Mouse (Mus musculus) liver, adult 2 months (tissue): ENCODE data around the gene Tet1. TPM values are rescaled to one million over a fixed set of nuclear protein-coding genes. Genes with fewer than 3 reads are reported as not detected.

Source experiments
- DNase-seq: peaks from one replicate; pipeline ENCODE4 v3.0.0-alpha.2; 2011; ENCODE audit warnings: low read depth, low spot score; ENCODE audit errors: extremely low read depth
- H3K27ac ChIP-seq: fragments of 200-500 bp; replicated peaks from 2 replicates; pipeline ENCODE4 v1.5.1; 2012; ENCODE audit warnings: low read depth, mild to moderate bottlenecking, control low read depth, inconsistent platforms, low read length; ENCODE audit not compliant: insufficient read depth
- H3K27me3 ChIP-seq: fragments of 200-500 bp; 2 replicates; pipeline ENCODE4 v1.6.1; 2012; ENCODE audit warnings: mild to moderate bottlenecking, moderate library complexity, low read length, inconsistent platforms; ENCODE audit not compliant: control insufficient read depth, insufficient read depth
- H3K36me3 ChIP-seq: fragments of 200-500 bp; 2 replicates; pipeline ENCODE4 v1.6.1; 2012; ENCODE audit warnings: low read length, inconsistent platforms; ENCODE audit not compliant: control insufficient read depth, insufficient read depth
- H3K4me1 ChIP-seq: fragments of 200-500 bp; 2 replicates; pipeline ENCODE4 v1.6.1; 2011; ENCODE audit warnings: low read length; ENCODE audit not compliant: control insufficient read depth, insufficient read depth
- H3K4me3 ChIP-seq: fragments of 200-500 bp; 2 replicates; pipeline ENCODE4 v1.5.1; 2011; ENCODE audit warnings: low read depth, mild to moderate bottlenecking, control low read depth, low read length, moderate library complexity; ENCODE audit not compliant: insufficient read depth
- H3K79me2 ChIP-seq: fragments of 200-500 bp; 2 replicates; pipeline ENCODE4 v1.6.1; 2012; ENCODE audit warnings: inconsistent platforms, mild to moderate bottlenecking, low read length, moderate library complexity; ENCODE audit not compliant: control insufficient read depth, insufficient read depth
- H3K9ac ChIP-seq: fragments of 200-500 bp; 2 replicates; pipeline ENCODE4 v1.6.1; 2012; ENCODE audit warnings: low read depth, mild to moderate bottlenecking, control low read depth, inconsistent platforms, low read length
- CTCF ChIP-seq: fragments of 200-500 bp; IDR thresholded peaks from 2 replicates; pipeline ENCODE4 v1.5.1; 2011; ENCODE audit warnings: low read depth, low read length, control low read depth
- POLR2A ChIP-seq: fragments of 200-500 bp; IDR thresholded peaks from 2 replicates; pipeline ENCODE4 v1.6.1; 2011; ENCODE audit warnings: low read length, control low read depth; ENCODE audit not compliant: insufficient read depth; ENCODE audit errors: extremely low read depth
- WGBS: fragments of 180-500 bp; shearing (Covaris S2); methylation state at CpG from one replicate; pipeline ENCODE4 v1.1.7; 2018; 5-methylcytosine and 5-hydroxymethylcytosine counted together
- polyA plus RNA-seq: library from polyadenylated mRNA; depleted of rRNA; stranded (reverse); fragments of >200 nt; gene quantifications from 2 replicates; pipeline ENCODE4 v1.2.3, GENCODE M21; 2012
- total RNA-seq: library from RNA; depleted of rRNA; stranded (reverse); fragments of >200 nt; gene quantifications from 2 replicates; pipeline ENCODE4 v1.2.3, GENCODE M21; 2014

Tet1 gene
- total and polyA plus RNA-seq, 2 experiments, result 0.05 to 0.18 TPM

DNA sequence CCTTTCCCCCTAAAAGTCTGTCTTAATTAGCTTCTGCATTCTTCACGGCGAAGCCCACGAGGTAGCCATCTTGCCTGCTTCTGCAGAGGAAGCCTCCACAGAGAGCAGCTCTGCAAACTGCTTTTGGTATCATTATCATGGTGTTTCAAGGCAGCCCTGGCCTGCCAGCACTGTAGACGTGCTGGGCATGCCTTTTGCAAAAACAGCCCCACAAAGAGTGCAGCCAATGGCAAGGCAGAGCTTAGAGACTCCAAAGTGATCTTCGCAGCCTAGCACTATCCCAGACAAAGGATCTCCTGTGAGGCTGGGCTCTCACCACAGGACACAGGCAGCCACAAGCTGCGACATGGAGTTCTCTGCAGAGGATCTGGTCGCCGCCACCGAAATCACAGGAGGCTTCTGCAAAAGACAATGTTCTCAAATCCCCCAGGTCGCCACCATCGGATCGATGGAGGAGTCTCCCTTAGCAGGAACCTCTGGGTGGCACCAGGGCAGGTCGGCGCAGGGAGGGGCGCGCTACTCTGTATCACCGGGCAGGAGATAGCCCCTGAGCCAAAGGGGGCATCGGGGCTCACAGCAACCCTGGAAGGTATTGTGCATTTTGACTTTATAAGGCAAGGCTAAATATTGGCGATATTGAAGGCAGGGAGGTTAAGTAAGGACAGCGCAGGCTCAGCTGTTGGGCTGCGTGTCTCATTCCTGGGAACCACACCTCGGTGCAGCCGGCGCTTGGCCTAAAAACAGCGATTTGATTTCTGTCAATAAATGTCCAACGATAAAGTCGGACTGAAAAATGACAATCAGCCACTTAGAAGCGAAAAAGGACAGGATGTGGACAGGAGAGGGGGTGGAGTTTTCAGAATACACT lies 43.4 kb downstream of the Tet1 start:
- no peaks in the 10 kb centered on the region for H3K79me2 ChIP-seq
- DNase-seq, result no peak
- H3K27me3 ChIP-seq, result no peaks in the 10 kb centered on the region
- 0 out of 2 replicates have a peak, but pooled peaks cover 2% of the 10 kb centered on the region for H3K4me1 ChIP-seq
- H3K4me3 ChIP-seq, result peak overlapping the region; percentile 52
- no peaks in the 10 kb centered on the region for H3K36me3 ChIP-seq
- no peak overlapping the region for H3K27ac ChIP-seq
- TF ChIP-seq POLR2A (no peak), CTCF (no peak)
- WGBS, result 4% methylated on average over 28 of the region's 28 CpGs
- H3K9ac ChIP-seq, result peak overlapping the region; percentile 33

DNA sequence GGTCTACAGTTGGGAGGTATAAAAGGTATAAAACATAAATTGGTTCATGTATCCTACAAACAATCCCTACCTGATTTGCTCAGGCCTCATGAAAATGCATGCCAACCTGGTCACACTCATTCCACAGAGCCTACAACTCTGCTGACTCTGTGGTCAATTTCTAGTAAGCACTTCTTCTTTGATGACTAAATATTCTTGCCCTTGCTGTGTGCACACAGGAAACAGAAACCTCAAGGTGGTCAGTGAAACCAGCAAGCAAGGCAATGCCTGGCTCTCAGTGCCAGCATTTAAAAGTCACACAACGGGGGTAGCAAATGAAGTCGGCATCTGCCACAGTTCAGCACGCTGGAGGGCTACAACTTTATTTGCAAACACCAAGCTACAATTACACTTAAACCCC lies 45.2 kb downstream of the Tet1 start:
- no peaks in the 10 kb centered on the region for H3K27me3 ChIP-seq
- no peak overlapping the region for H3K9ac ChIP-seq
- 82% methylated on average over 3 of the region's 3 CpGs for WGBS
- H3K36me3 ChIP-seq, result no peaks in the 10 kb centered on the region
- H3K4me3 ChIP-seq, result no peak overlapping the region
- no peak for TF ChIP-seq CTCF
- no peak overlapping the region for H3K27ac ChIP-seq
- H3K4me1 ChIP-seq, result 0 out of 2 replicates have a peak, but pooled peaks cover 2% of the 10 kb centered on the region
- H3K79me2 ChIP-seq, result no peaks in the 10 kb centered on the region
- DNase-seq, result no peak

DNA sequence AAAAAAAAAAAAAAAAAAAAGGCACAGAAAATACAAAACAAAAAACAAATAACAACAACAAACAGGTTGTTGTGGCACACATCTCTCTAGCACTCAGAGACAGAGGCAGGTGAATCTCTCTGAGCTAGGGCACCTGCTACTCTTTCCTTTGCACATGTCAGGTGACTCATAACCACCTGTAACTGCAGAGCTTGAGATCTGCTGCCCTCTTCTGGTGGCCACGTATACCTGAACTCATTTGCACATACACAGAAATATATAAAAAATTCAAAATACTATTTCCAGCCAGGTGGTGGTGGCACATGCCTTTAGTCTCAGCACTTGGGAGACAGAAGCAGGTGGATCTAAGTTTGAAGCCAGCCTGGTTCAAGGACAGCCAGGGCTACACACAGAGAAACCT lies 46.4 kb downstream of the Tet1 start:
- DNase-seq, result peak; percentile 13
- no peak for TF ChIP-seq POLR2A
- peak; percentile 23; the same call in 1 of the 2 replicates for TF ChIP-seq CTCF
- 97% methylated on average over 1 of the region's 1 CpGs for WGBS

DNA sequence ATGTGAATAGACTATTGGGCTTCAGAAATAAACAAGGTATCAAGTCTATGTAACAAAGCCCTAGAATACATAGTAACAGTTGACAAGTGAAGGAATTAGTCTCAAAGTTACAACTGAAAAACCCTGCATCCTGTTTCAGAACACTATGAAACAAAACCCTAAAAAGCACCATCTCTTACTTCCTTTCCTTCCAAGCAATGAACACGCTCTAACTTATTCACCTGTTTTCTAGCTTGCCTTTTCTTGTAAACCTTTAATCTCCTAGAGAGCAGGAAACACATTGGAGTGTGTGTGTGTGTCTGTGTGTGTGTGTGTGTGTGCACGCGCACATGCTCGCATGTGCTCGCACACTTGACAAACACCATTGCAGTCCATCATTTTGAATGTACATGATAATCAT lies 49.8 kb downstream of the Tet1 start:
- Histone ChIP-seq H3K36me3 (no peaks in the 10 kb centered on the region), H3K27ac (no peak overlapping the region), H3K9ac (no peak overlapping the region), H3K4me3 (no peak overlapping the region), H3K79me2 (no peaks in the 10 kb centered on the region), H3K4me1 (no peaks in the 10 kb centered on the region), H3K27me3 (no peaks in the 10 kb centered on the region)
- 90% methylated on average over 5 of the region's 5 CpGs for WGBS
- TF ChIP-seq CTCF, result no peak
- TF ChIP-seq POLR2A, result no peak
- DNase-seq, result no peak

More for the DNA sequence above, 46.4 kb downstream of the Tet1 start:
- Histone ChIP-seq H3K4me3 (no peak overlapping the region), H3K4me1 (0 out of 2 replicates have a peak, but pooled peaks cover 2% of the 10 kb centered on the region), H3K79me2 (no peaks in the 10 kb centered on the region), H3K27ac (no peak overlapping the region), H3K36me3 (no peaks in the 10 kb centered on the region), H3K27me3 (no peaks in the 10 kb centered on the region), H3K9ac (no peak overlapping the region)

DNA sequence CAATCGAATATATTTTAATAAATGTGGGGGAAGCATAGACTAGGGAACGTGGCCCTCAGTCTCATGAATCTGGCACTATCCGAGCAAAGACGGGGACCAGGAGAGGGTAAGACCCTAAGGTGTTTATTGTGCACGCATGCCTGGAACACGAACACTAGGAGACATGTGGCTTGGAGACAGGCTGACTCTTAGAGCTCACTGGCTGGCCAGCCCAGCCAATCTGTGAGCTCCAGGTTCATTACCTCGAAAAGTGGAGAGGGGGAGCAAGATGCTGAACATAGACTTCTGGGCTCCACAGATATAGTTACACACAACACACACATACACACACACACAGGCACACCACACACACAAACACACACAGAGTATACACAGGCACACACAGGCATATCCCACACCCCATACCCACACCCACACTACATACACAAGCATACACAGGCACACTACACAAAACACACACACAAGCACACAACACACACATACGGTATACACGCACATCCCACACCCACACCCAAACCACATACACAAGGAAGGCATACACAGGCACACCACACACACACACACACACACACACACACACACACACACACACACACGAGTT lies 52.0 kb downstream of the Tet1 start:
- WGBS, result 80% methylated on average over 10 of the region's 10 CpGs
- TF ChIP-seq POLR2A, result no peak
- no peak for TF ChIP-seq CTCF
- DNase-seq, result no peak
- no peak overlapping the region for H3K27ac ChIP-seq
- no peaks in the 10 kb centered on the region for H3K4me1 ChIP-seq
- H3K36me3 ChIP-seq, result no peaks in the 10 kb centered on the region
- no peak overlapping the region for H3K4me3 ChIP-seq
- no peaks in the 10 kb centered on the region for H3K79me2 ChIP-seq
- H3K9ac ChIP-seq, result no peak overlapping the region
- no peaks in the 10 kb centered on the region for H3K27me3 ChIP-seq

DNA sequence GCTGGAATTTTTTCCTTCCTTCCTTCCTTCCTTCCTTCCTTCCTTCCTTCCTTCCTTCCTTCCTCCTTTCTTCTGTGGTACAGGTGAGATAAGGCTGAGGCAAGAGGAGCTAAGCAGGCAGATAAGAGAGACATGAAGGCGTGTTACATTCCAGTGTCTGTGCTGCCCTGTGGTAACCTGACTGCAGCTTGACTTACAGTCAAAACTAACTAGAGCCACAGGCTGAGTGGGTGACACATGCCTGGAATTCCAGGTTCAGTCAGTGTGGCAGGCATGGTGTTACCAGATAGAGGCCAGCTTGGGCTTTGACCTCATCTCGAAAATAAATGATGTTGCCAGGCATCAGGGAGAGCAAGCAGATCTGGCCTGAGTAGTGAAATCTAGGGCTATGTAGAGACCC lies 53.8 kb downstream of the Tet1 start:
- H3K4me1 ChIP-seq, result no peaks in the 10 kb centered on the region
- no peak overlapping the region for H3K27ac ChIP-seq
- 81% methylated on average over 2 of the region's 2 CpGs for WGBS
- no peaks in the 10 kb centered on the region for H3K79me2 ChIP-seq
- no peak overlapping the region for H3K9ac ChIP-seq
- TF ChIP-seq POLR2A (no peak), CTCF (no peak)
- no peak overlapping the region for H3K4me3 ChIP-seq
- no peaks in the 10 kb centered on the region for H3K27me3 ChIP-seq
- DNase-seq, result no peak
- H3K36me3 ChIP-seq, result no peaks in the 10 kb centered on the region
